Mouse (Mus musculus) neural tube, embryonic 11.5 days (tissue): ENCODE measurements at regions not wholly inside any gene's neighbourhood (a gene's known extent, or its start where the extent isn't known, plus 50 kb on each side); places are given as distances from the start of the nearest gene placed in this dataset.
A peak's percentile ranks its signal among the peaks of the same experiment; 100 is the strongest.

Experiments
- ATAC-seq: fragments of 200-750 bp; cut with Nextera tagmentation; 2 replicates; pipeline ENCODE4 v1.8.0; 2017; ENCODE audit warnings: moderate number of reproducible peaks, mild to moderate bottlenecking, moderate TSS enrichment, moderate library complexity; ENCODE audit not compliant: insufficient read depth, low FRiP score, low TSS enrichment
- DNase-seq: peaks from one replicate; pipeline ENCODE4 v3.0.0-alpha.2; 2015; ENCODE audit warnings: low spot score
- H3K27ac ChIP-seq: fragments of 300-500 bp; sonication (generic); 2 replicates; pipeline ENCODE4 v1.5.1; 2014; ENCODE audit warnings: low read depth, mild to moderate bottlenecking, low read length
- H3K27me3 ChIP-seq: fragments of 300-500 bp; sonication (generic); 2 replicates; pipeline ENCODE4 v1.6.1; 2014; ENCODE audit warnings: mild to moderate bottlenecking, low read length, mixed read lengths; ENCODE audit not compliant: control insufficient read depth, insufficient read depth
- H3K36me3 ChIP-seq: fragments of 300-500 bp; sonication (generic); 2 replicates; pipeline ENCODE4 v1.6.1; 2014; ENCODE audit warnings: mild to moderate bottlenecking, low read length, moderate library complexity, mixed read lengths; ENCODE audit not compliant: control insufficient read depth, insufficient read depth
- H3K4me1 ChIP-seq: fragments of 300-500 bp; sonication (generic); 2 replicates; pipeline ENCODE4 v1.6.1; 2014; ENCODE audit warnings: low read length, mixed read lengths; ENCODE audit not compliant: control insufficient read depth, insufficient read depth
- H3K4me2 ChIP-seq: fragments of 300-500 bp; sonication (generic); 2 replicates; pipeline ENCODE4 v1.6.1; 2014; ENCODE audit warnings: low read depth, mild to moderate bottlenecking, moderate library complexity
- H3K4me3 ChIP-seq: fragments of 300-500 bp; sonication (generic); 2 replicates; pipeline ENCODE4 v1.5.1; 2014; ENCODE audit warnings: low read depth, low read length
- H3K9ac ChIP-seq: fragments of 300-500 bp; sonication (generic); 2 replicates; pipeline ENCODE4 v1.6.1; 2014; ENCODE audit warnings: mild to moderate bottlenecking, low read length
- H3K9me3 ChIP-seq: fragments of 300-500 bp; sonication (generic); 2 replicates; pipeline ENCODE4 v1.6.1; 2016; ENCODE audit warnings: low read length; ENCODE audit not compliant: control insufficient read depth
- WGBS: fragments of 180-500 bp; shearing (Covaris S2); extraction: QIAGEN DNeasy Blood & Tissue Kit; methylation state at CpG from one replicate; pipeline ENCODE4 v1.1.7; 2014; 5-methylcytosine and 5-hydroxymethylcytosine counted together

GRCm38 (mm10) chr9:61274020-61274419 is 98.1 kb upstream of the Tle3 start:
- H3K36me3 ChIP-seq, result no peaks in the 10 kb centered on the region
- no peak overlapping the region for H3K4me3 ChIP-seq
- H3K27me3 ChIP-seq, result no peaks in the 10 kb centered on the region
- peaks cover 13% of the 10 kb centered on the region for H3K4me1 ChIP-seq
- no peaks in the 10 kb centered on the region for H3K9me3 ChIP-seq
- H3K9ac ChIP-seq, result no peak overlapping the region
- no peak overlapping the region for H3K27ac ChIP-seq
- WGBS, result 80% methylated on average over 9 of the region's 9 CpGs
- H3K4me2 ChIP-seq, result no peak overlapping the region
- DNase-seq (no peak), ATAC-seq (no peak)

- 6% methylated on average over 21 of the region's 21 CpGs for WGBS
These were observed 94.6 kb upstream of the Tle3 start for GRCm38 (mm10) chr9:61277369-61278215.

GRCm38 (mm10) chr9:61278216-61278758 is 93.9 kb upstream of the Tle3 start:
- Histone ChIP-seq H3K4me3 (no peak overlapping the region), H3K4me2 (peak overlapping the region; percentile 37), H3K9me3 (no peaks in the 10 kb centered on the region), H3K9ac (no peak overlapping the region), H3K27ac (no peak overlapping the region), H3K4me1 (peaks cover 18% of the 10 kb centered on the region), H3K27me3 (no peaks in the 10 kb centered on the region; the same call in 1 of the 2 replicates), H3K36me3 (no peaks in the 10 kb centered on the region)
- ATAC-seq (no peak), DNase-seq (no peak)
- WGBS, result 20% methylated on average over 12 of the region's 12 CpGs

More at GRCm38 (mm10) chr9:61277369-61278215, 94.6 kb upstream of the Tle3 start:
- DNase-seq (peak; percentile 55), ATAC-seq (peak; percentile 55; the same call in 1 of the 2 replicates)
- H3K27me3 ChIP-seq, result no peaks in the 10 kb centered on the region; the same call in 1 of the 2 replicates
- no peaks in the 10 kb centered on the region for H3K9me3 ChIP-seq
- H3K4me3 ChIP-seq, result no peak overlapping the region
- no peak overlapping the region for H3K9ac ChIP-seq
- H3K4me2 ChIP-seq, result peak overlapping the region; percentile 37
- no peak overlapping the region for H3K27ac ChIP-seq
- H3K4me1 ChIP-seq, result peaks cover 18% of the 10 kb centered on the region
- H3K36me3 ChIP-seq, result no peaks in the 10 kb centered on the region

GRCm38 (mm10) chr9:61279044-61279543 is 93.1 kb upstream of the Tle3 start:
- ATAC-seq (peak; percentile 60), DNase-seq (peak; percentile 47)
- H3K4me1 ChIP-seq, result peaks cover 18% of the 10 kb centered on the region
- H3K4me2 ChIP-seq, result no peak overlapping the region
- no peak overlapping the region for H3K9ac ChIP-seq
- WGBS, result 9% methylated on average over 9 of the region's 9 CpGs
- H3K36me3 ChIP-seq, result no peaks in the 10 kb centered on the region
- H3K27me3 ChIP-seq, result no peaks in the 10 kb centered on the region; the same call in 1 of the 2 replicates
- no peaks in the 10 kb centered on the region for H3K9me3 ChIP-seq
- H3K27ac ChIP-seq, result 0 out of 2 replicates have a peak overlapping the region, but pooled peaks have one; percentile 21
- no peak overlapping the region for H3K4me3 ChIP-seq

GRCm38 (mm10) chr9:61280856-61281582 is 91.1 kb upstream of the Tle3 start:
- Histone ChIP-seq H3K4me2 (no peak overlapping the region), H3K4me3 (no peak overlapping the region), H3K9me3 (no peaks in the 10 kb centered on the region), H3K9ac (no peak overlapping the region), H3K27ac (no peak overlapping the region), H3K4me1 (peaks cover 18% of the 10 kb centered on the region), H3K27me3 (no peaks in the 10 kb centered on the region; the same call in 1 of the 2 replicates), H3K36me3 (no peaks in the 10 kb centered on the region)
- 64% methylated on average over 12 of the region's 12 CpGs for WGBS
- no peak for DNase-seq
- no peak for ATAC-seq

GRCm38 (mm10) chr9:61283311-61283710 is 88.9 kb upstream of the Tle3 start:
- no peaks in the 10 kb centered on the region; the same call in 1 of the 2 replicates for H3K27me3 ChIP-seq
- DNase-seq, result no peak
- peaks cover 12% of the 10 kb centered on the region for H3K4me1 ChIP-seq
- ATAC-seq, result no peak
- no peaks in the 10 kb centered on the region for H3K36me3 ChIP-seq
- H3K27ac ChIP-seq, result no peak overlapping the region
- no peak overlapping the region for H3K4me3 ChIP-seq
- H3K4me2 ChIP-seq, result no peak overlapping the region
- H3K9ac ChIP-seq, result no peak overlapping the region
- no peaks in the 10 kb centered on the region for H3K9me3 ChIP-seq
- WGBS, result 88% methylated on average over 5 of the region's 5 CpGs

- H3K9me3 ChIP-seq, result no peaks in the 10 kb centered on the region
- H3K4me3 ChIP-seq, result no peak overlapping the region
- H3K27me3 ChIP-seq, result no peaks in the 10 kb centered on the region; the same call in 1 of the 2 replicates
- peaks cover under 1% of the 10 kb centered on the region for H3K4me1 ChIP-seq
- H3K9ac ChIP-seq, result no peak overlapping the region
- H3K4me2 ChIP-seq, result no peak overlapping the region
- ATAC-seq, result no peak
- WGBS, result 89% methylated on average over 8 of the region's 8 CpGs
- DNase-seq, result no peak
- H3K27ac ChIP-seq, result no peak overlapping the region
- no peaks in the 10 kb centered on the region for H3K36me3 ChIP-seq
These were observed 87.8 kb upstream of the Tle3 start for GRCm38 (mm10) chr9:61284201-61285021.

- Histone ChIP-seq H3K27me3 (no peaks in the 10 kb centered on the region), H3K9me3 (no peaks in the 10 kb centered on the region), H3K4me1 (no peaks in the 10 kb centered on the region), H3K36me3 (no peaks in the 10 kb centered on the region), H3K4me2 (no peak overlapping the region), H3K4me3 (no peak overlapping the region), H3K27ac (no peak overlapping the region), H3K9ac (no peak overlapping the region)
- no peak for ATAC-seq
- WGBS, result 87% methylated on average over 4 of the region's 4 CpGs
- no peak for DNase-seq
These were observed 85.6 kb upstream of the Tle3 start for GRCm38 (mm10) chr9:61286561-61286960.
